Mouse (Mus musculus) forebrain, embryonic 13.5 days (tissue): ENCODE results near the gene Guk1. TPM values are rescaled to one million over a fixed set of nuclear protein-coding genes. Genes with fewer than 3 reads are reported as not detected.

Source experiments
- polyA plus RNA-seq: library from polyadenylated mRNA; unstranded; fragments of >200 nt; fragmentation: Nextera tagmentation; extraction: Ambion mirVana; gene quantifications from 2 replicates; pipeline ENCODE4 v1.2.1, GENCODE M21; 2015

The Guk1 gene
- polyA plus RNA-seq, 1 experiment from 2014 or later: 127 TPM

Other genes starting within 250 kb of the Guk1 start
- 315 and 321 TPM in 2 replicates for gene Hist3h2ba, start 243.3 kb downstream of the Guk1 start, polyA plus RNA-seq
- gene Hist3h2a, start 237.5 kb downstream of the Guk1 start, polyA plus RNA-seq: 126 and 132 TPM in 2 replicates
- 0.96 and 1.3 TPM in 2 replicates for gene Trim17, start 237.5 kb downstream of the Guk1 start, polyA plus RNA-seq
- 19.4 and 22.9 TPM in 2 replicates for gene Trim11, start 214.1 kb downstream of the Guk1 start, polyA plus RNA-seq
- gene Obscn, start 55.8 kb downstream of the Guk1 start, polyA plus RNA-seq: 0.04 and 0.08 TPM in 2 replicates
- 6.8 and 7.5 TPM in 2 replicates for gene Iba57, start 28.5 kb downstream of the Guk1 start, polyA plus RNA-seq
- not detected in 2 replicates for gene Gjc2, start 9.0 kb downstream of the Guk1 start, polyA plus RNA-seq
- 103 TPM in 2 replicates for gene Mrpl55, start 10.3 kb upstream of the Guk1 start, polyA plus RNA-seq
- gene 2310033P09Rik, start 16.1 kb upstream of the Guk1 start, polyA plus RNA-seq: 32.3 and 35.1 TPM in 2 replicates
- 570 and 595 TPM in 2 replicates for gene Arf1, start 36.1 kb upstream of the Guk1 start, polyA plus RNA-seq
- 2.3 and 3.4 TPM in 2 replicates for gene Wnt3a, start 98.5 kb upstream of the Guk1 start, polyA plus RNA-seq
- gene Wnt9a, start 114.7 kb upstream of the Guk1 start, polyA plus RNA-seq: 1.8 and 2.9 TPM in 2 replicates
- gene Prss38, start 183.4 kb upstream of the Guk1 start, polyA plus RNA-seq: not detected in 2 replicates